Mouse (Mus musculus) small intestine, adult 2 months (tissue): ENCODE measurements around the gene Inafm1. TPM values are rescaled to one million over a fixed set of nuclear protein-coding genes. Genes with fewer than 3 reads are reported as not detected.
"Not testable (repeated sequence)": the region's sequence is repeated elsewhere in the genome, so short reads cannot be mapped to it uniquely, and the experiment has no call there.

Experiments
- H3K27ac ChIP-seq: fragments of 200-500 bp; 2 replicates; pipeline ENCODE4 v1.5.1; 2012; ENCODE audit warnings: low read depth, low read length, control low read depth, inconsistent platforms; ENCODE audit not compliant: insufficient read depth
- H3K27me3 ChIP-seq: fragments of 200-500 bp; 2 replicates; pipeline ENCODE4 v1.6.1; 2012; ENCODE audit warnings: mild to moderate bottlenecking, moderate library complexity, low read length, inconsistent platforms; ENCODE audit not compliant: control insufficient read depth, insufficient read depth
- H3K36me3 ChIP-seq: fragments of 200-500 bp; 2 replicates; pipeline ENCODE4 v1.6.1; 2012; ENCODE audit warnings: mild to moderate bottlenecking, low read length, control low read depth, inconsistent platforms; ENCODE audit not compliant: control insufficient read depth, insufficient read depth
- H3K4me1 ChIP-seq: fragments of 200-500 bp; 2 replicates; pipeline ENCODE4 v1.6.1; 2012; ENCODE audit warnings: low read length, inconsistent platforms, mixed read lengths; ENCODE audit not compliant: control insufficient read depth, insufficient read depth, insufficient read length
- H3K4me3 ChIP-seq: fragments of 200-500 bp; 2 replicates; pipeline ENCODE4 v1.5.1; 2012; ENCODE audit warnings: low read depth, mild to moderate bottlenecking, control low read depth, inconsistent platforms, low read length, moderate library complexity
- CTCF ChIP-seq: fragments of 200-500 bp; IDR thresholded peaks from 2 replicates; pipeline ENCODE4 v1.5.1; 2012; ENCODE audit warnings: low read depth, mild to moderate bottlenecking, control low read depth, inconsistent platforms, low read length, moderate library complexity, mixed read lengths; ENCODE audit not compliant: insufficient replicate concordance, insufficient read length; ENCODE audit errors: extremely low read depth
- POLR2A ChIP-seq: fragments of 200-500 bp; IDR thresholded peaks from 2 replicates; pipeline ENCODE4 v1.6.1; 2012; ENCODE audit warnings: low read depth, mild to moderate bottlenecking, control low read depth, inconsistent platforms, low read length, moderate library complexity
- WGBS: fragments of 180-500 bp; shearing (Covaris S2); methylation state at CpG from one replicate; pipeline ENCODE4 v1.1.7; 2018; 5-methylcytosine and 5-hydroxymethylcytosine counted together
- polyA plus RNA-seq: library from polyadenylated mRNA; depleted of rRNA; stranded (reverse); fragments of >200 nt; gene quantifications from 2 replicates; pipeline ENCODE4 v1.2.3, GENCODE M21; 2012

Gene Inafm1
- polyA plus RNA-seq, 1 experiment: 121 TPM

DNA sequence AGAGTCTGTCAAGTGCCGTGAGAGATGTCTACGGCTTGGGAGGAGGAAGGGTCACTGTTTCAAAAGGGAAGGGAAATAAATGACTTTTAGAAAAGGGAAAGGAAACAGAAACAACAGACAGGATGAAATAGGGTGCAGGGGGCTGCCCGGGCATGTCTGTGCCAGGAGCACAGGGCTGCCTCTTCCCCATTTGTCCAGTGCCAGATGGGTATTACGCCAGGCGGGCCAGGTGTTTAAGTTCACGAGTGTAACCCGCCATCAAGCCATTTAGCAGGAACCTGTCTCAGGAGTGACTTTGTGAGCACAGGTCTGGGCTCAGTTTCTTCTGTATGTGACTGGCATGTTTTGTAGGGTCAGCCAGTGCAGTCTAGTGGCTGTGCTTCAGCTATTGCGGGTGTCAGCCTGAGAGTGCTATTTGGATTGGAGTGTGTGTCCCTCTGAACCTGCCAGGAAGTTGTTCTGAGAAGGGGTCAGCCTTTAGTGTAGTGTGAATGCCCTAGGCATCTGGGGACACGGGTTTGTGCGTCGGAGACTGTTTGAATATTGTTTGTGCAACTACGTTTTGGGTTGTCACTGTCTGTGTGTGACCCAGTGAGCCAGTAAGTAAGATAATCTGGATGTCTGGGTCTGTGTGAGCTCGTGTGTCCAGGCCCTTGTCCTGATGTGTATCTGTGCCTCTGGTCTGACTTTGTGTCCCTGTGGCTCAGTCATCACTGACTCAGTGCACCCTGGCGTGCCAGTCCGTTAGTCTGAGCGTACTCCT, 35.3 kb upstream of the Inafm1 start:
- no peak for TF ChIP-seq CTCF
- no peak for TF ChIP-seq POLR2A
- Histone ChIP-seq H3K27me3 (no peaks in the 10 kb centered on the region), H3K4me1 (peaks cover 21% of the 10 kb centered on the region), H3K4me3 (peak overlapping the region; percentile 72), H3K27ac (peak overlapping the region; percentile 10; the same call in 1 of the 2 replicates), H3K36me3 (no peaks in the 10 kb centered on the region)
- 15% methylated on average over 16 of the region's 16 CpGs for WGBS

DNA sequence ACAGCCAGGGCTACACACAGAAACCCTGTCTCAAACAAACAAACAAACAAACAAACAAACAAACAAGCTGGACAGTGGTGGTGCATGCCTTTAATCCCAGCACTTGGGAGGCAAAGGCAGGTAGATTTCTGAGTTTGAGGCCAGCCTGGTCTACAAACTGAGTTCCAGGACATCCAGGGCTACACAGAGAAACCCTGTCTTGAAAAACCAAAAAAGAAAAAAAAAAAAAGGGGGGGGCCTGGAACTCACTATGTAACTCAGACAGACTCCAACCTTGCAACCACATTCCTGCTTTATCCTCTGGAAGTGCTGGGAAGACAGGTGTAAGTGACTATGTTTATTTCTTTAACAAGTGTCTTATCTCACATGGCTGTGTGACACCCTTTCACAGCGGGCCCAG, 34.7 kb upstream of the Inafm1 start, which contains the start of gene Bbc3:
Gene Bbc3, plus strand, starts transcription at position 301 of the 400 bp plus-strand sequence.
- not testable (repeated sequence) for H3K36me3 ChIP-seq, H3K27me3 ChIP-seq
- H3K27ac ChIP-seq: peak within 1 kb of the TSS; percentile 10; the same call in 1 of the 2 replicates
- H3K4me3 ChIP-seq: peak within 1 kb of the TSS; percentile 72
- peaks cover 21% of the 10 kb centered on the region for H3K4me1 ChIP-seq
- WGBS: 20% methylated on average over 1 of the region's 1 CpGs

DNA sequence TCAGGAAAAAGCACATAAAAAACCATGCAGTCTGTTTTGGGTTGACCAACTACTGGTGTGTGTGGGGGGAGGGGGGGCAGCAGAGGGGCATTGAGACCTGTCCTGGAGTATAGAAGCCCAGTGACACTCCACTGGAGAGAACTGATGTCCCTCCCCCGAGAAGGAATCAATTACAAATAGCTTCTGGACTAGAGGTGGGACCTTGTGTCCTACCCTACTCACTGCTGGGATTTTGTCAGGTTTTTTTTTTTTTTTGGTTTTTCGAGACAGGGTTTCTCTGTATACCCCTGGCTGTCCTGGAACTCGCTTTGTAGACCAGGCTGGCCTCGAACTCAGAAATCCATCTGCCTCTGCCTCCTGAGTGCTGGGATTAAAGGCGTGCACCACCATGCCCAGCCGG, 33.7 kb upstream of the Inafm1 start:
- H3K36me3 ChIP-seq, H3K27me3 ChIP-seq, H3K4me3 ChIP-seq, H3K27ac ChIP-seq: not testable (repeated sequence)
- H3K4me1 ChIP-seq: peaks cover 18% of the 10 kb centered on the region
- 81% methylated on average over 6 of the region's 6 CpGs for WGBS

DNA sequence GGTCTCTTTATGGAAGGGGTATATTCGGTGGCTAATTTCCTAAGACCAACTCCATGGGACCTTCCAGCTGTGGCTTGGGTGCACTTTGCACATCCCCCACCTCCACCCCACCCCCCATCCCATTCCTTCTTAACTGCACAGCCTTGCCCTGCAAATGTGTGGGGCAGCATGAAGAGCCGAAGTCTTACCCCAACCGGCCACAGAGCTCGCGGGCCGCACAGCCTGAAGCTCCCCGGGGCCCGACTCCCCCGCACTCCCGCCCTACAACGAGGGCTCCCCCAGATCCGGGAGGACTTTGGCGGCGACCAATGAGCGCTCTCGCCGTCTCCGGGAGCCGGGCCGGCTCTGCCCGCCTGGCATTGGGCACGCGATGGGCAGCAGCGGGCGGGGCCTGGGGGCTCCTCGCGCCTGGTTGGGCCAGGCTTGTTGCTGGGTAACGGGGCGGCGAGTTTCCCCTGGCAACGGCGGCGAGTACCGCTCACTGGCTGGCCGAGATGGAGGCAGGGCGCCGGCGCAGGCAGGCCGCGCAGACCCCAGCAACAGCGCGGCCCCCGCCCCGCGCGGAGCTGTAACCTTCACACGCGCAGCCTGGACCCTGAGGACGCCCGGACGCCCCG, 26.1 kb upstream of the Inafm1 start:
- H3K27ac ChIP-seq: no peak overlapping the region
- peaks cover 9% of the 10 kb centered on the region for H3K27me3 ChIP-seq
- H3K4me3 ChIP-seq: peak overlapping the region; percentile 46
- TF ChIP-seq CTCF: no peak
- TF ChIP-seq POLR2A: no peak
- no peaks in the 10 kb centered on the region for H3K36me3 ChIP-seq
- H3K4me1 ChIP-seq: peaks cover 10% of the 10 kb centered on the region
- WGBS: 2% methylated on average over 52 of the region's 52 CpGs

DNA sequence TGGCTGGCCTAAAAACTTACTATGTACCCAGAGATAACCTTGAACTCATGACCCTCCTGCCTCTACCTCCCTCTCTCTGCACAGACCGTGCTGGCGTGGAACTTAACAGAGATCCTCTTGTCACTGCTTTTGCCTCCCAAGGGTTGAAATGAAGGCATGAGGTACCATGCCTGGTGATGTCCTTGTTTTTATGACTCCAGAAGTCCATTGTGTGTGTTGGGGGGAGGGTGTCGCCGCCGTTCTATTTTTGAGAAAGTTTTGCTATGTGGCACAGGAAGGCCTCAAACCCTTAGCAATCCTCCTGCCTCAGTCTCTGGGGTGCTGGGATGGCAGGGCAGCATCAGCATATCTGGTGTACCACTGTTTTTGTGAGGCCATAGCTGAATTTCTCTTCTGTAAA, 25.5 kb upstream of the Inafm1 start:
- TF ChIP-seq CTCF (no peak), POLR2A (no peak)
- no peak overlapping the region for H3K27ac ChIP-seq
- H3K36me3 ChIP-seq: no peaks in the 10 kb centered on the region
- H3K27me3 ChIP-seq: peaks cover 9% of the 10 kb centered on the region
- 81% methylated on average over 5 of the region's 5 CpGs for WGBS
- peaks cover 10% of the 10 kb centered on the region for H3K4me1 ChIP-seq
- no peak overlapping the region for H3K4me3 ChIP-seq

DNA sequence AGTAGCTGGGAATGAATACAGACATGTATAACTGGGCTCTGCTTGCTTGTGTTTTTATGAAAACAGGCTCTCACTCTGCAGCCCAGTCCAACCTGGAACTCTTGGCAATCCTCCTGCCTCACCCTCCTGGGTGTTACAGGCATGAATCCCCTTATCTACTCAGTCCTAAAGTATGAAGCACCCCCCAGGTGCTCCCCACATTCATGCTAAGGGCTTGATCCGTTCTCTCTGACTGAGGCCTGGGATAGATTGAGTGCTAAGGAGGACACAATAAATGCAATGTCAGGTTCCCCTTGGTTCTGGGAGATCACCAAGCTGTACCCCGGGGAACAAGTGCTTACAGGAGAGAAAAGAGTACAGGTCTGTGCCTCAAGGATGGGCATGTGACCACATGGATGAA, 24.2 kb upstream of the Inafm1 start:
- Histone ChIP-seq H3K27ac (no peak overlapping the region), H3K4me3 (no peak overlapping the region), H3K36me3 (no peaks in the 10 kb centered on the region), H3K4me1 (peaks cover 10% of the 10 kb centered on the region), H3K27me3 (peaks cover 9% of the 10 kb centered on the region)
- no peak for TF ChIP-seq CTCF
- TF ChIP-seq POLR2A: no peak
- WGBS: 63% methylated on average over 2 of the region's 2 CpGs

DNA sequence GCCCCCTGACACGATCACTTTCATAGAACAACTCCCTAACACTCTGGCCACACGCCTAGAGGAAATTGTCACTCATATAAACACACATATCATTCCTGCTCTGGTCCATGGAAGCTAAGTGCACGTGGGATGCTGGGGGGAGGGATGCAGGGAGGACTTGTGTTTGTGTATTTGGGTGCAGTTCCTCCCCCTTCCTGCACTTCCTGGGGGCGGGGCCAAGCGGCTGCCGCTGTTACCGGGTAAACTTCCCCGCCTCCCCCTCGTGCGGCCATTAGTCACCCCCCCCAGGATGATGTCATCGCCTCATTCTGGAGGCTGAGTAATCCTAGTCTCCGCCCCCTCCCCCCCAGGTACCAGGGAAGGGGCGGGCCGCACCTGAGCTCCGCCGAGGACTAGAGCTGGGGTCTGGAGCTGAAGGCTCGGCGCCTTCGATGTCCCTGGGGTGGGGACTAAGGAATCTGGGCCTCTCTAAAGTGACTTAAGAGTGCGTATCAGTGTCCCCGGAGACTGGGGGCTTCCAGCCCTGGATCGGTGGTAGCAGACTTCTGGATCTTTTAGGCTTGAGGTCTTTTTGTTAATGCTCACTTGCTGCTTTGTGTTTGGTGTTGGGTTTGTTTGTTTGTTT, 23.5 kb upstream of the Inafm1 start:
- H3K36me3 ChIP-seq: no peaks in the 10 kb centered on the region
- H3K4me3 ChIP-seq: peak overlapping the region; percentile 44
- H3K27ac ChIP-seq: peak overlapping the region; percentile 53
- TF ChIP-seq CTCF: peak; percentile 26; the same call in 1 of the 2 replicates
- peak; percentile 51; the same call in 1 of the 2 replicates for TF ChIP-seq POLR2A
- H3K27me3 ChIP-seq: peaks cover 9% of the 10 kb centered on the region
- 5% methylated on average over 22 of the region's 22 CpGs for WGBS
- H3K4me1 ChIP-seq: peaks cover 10% of the 10 kb centered on the region
